In genomic region chr11:70730427-70731038, GRCm38 (mm10) we compare ENCODE assay signal across 13 mouse cellular contexts. TPM values are rescaled to one million over a fixed set of nuclear protein-coding genes. Genes with fewer than 3 reads are reported as not detected.
DNase-seq lines count a peak whose midpoint lies in the region; ATAC-seq and TF ChIP-seq lines count a peak whose summit lies in the region.
"Had no signal": no experiment of that assay in that cellular context is flagged by ENCODE, and none has a peak within 500 bp of the region (broad histone marks: within the 10 kb centered on the region; RNA-seq: fewer than 3 reads in every experiment).

No protein-coding gene starts in this region.

- no peaks in the 10 kb centered on the region for H3K27me3 ChIP-seq in forebrain, postnatal 0 days (ENCODE audit: insufficient read depth, low read length)
- H3K27me3 ChIP-seq in forebrain, embryonic 10.5 days (ENCODE audit: poor library complexity, severe bottlenecking) = no peaks in the 10 kb centered on the region
- H3K27me3 ChIP-seq in midbrain, postnatal 0 days (ENCODE audit: insufficient read depth, low read length) = no peaks in the 10 kb centered on the region
- H3K27me3 ChIP-seq in midbrain, embryonic 11.5 days (ENCODE audit: control insufficient read depth, insufficient read depth, low read length) = no peaks in the 10 kb centered on the region
- H3K27me3 ChIP-seq: forebrain, embryonic 12.5 days; limb, embryonic 15.5 days had no signal

- no peaks in the 10 kb centered on the region for H3K9me3 ChIP-seq in forebrain, postnatal 0 days (ENCODE audit: low read length)
- no peaks in the 10 kb centered on the region for H3K9me3 ChIP-seq in forebrain, embryonic 10.5 days
- H3K9me3 ChIP-seq in midbrain, postnatal 0 days (ENCODE audit: low read length) = no peaks in the 10 kb centered on the region
- no peaks in the 10 kb centered on the region for H3K9me3 ChIP-seq in midbrain, embryonic 11.5 days (ENCODE audit: control insufficient read depth, low read length)
- H3K9me3 ChIP-seq: forebrain, embryonic 12.5 days; limb, embryonic 15.5 days had no signal

- no peak for ATAC-seq in forebrain, postnatal 0 days
- ATAC-seq in midbrain, postnatal 0 days (ENCODE audit: low FRiP score) = no peak
- no peak for ATAC-seq in midbrain, embryonic 11.5 days (ENCODE audit: low FRiP score)
- ATAC-seq in cerebellum, adult (ENCODE audit: insufficient number of reproducible peaks, low FRiP score, low TSS enrichment) = no peak

- no peak for DNase-seq in forebrain, postnatal 0 days
- no peak for DNase-seq in forebrain, embryonic 10.5 days (ENCODE audit: extremely low spot score, low spot score)
- DNase-seq in midbrain, postnatal 0 days (ENCODE audit: low spot score) = no peak
- DNase-seq in midbrain, embryonic 11.5 days (ENCODE audit: low spot score, missing footprints) = no peak
- peak; percentile 67 to 77 for DNase-seq in kidney, postnatal 36 days
- DNase-seq in urinary bladder, postnatal 10 days (ENCODE audit: low spot score) = no peak
- no peak for DNase-seq in cerebellum, adult 9-10 months
- DNase-seq: embryo, embryonic 11 days; heart, postnatal 14 days; thymus, postnatal 4 days had no signal

- H3K9ac ChIP-seq in forebrain, postnatal 0 days = no peak overlapping the region
- no peak overlapping the region for H3K9ac ChIP-seq in midbrain, postnatal 0 days (replicated peaks; ENCODE audit: low read length, poor library complexity, severe bottlenecking)
- no peak overlapping the region for H3K9ac ChIP-seq in midbrain, embryonic 11.5 days (ENCODE audit: low read length)
- H3K9ac ChIP-seq: forebrain, embryonic 12.5 days; limb, embryonic 15.5 days had no signal

- no peak for TF ChIP-seq CTCF in forebrain, postnatal 0 days (IDR thresholded peaks at IDR 0.05; ENCODE audit: low read depth)
- no peak for TF ChIP-seq CTCF in midbrain, postnatal 0 days (IDR thresholded peaks at IDR 0.05)

- peaks cover 34% of the 10 kb centered on the region for H3K36me3 ChIP-seq in forebrain, postnatal 0 days (ENCODE audit: insufficient read depth)
- peaks cover 41% of the 10 kb centered on the region for H3K36me3 ChIP-seq in forebrain, embryonic 10.5 days (replicated peaks)
- H3K36me3 ChIP-seq in midbrain, postnatal 0 days (ENCODE audit: insufficient read depth, low read length) = peaks cover 36% of the 10 kb centered on the region
- peaks cover 13% of the 10 kb centered on the region for H3K36me3 ChIP-seq in midbrain, embryonic 11.5 days (ENCODE audit: control insufficient read depth, insufficient read depth, low read length)

- 0 out of 2 replicates have a peak overlapping the region, but pooled peaks have one; percentile 16 for H3K27ac ChIP-seq in forebrain, postnatal 0 days (ENCODE audit: low read depth, low read length)
- no peak overlapping the region for H3K27ac ChIP-seq in forebrain, embryonic 10.5 days
- peak overlapping the region; percentile 27; the same call in 1 of the 2 replicates for H3K27ac ChIP-seq in midbrain, postnatal 0 days (ENCODE audit: low read depth, low read length)
- H3K27ac ChIP-seq in midbrain, embryonic 11.5 days (ENCODE audit: low read depth, low read length) = no peak overlapping the region
- H3K27ac ChIP-seq: forebrain, embryonic 12.5 days; limb, embryonic 15.5 days had no signal

- H3K4me3 ChIP-seq in forebrain, postnatal 0 days (ENCODE audit: low read depth, low read length) = no peak overlapping the region
- H3K4me3 ChIP-seq in forebrain, embryonic 10.5 days = no peak overlapping the region
- no peak overlapping the region for H3K4me3 ChIP-seq in midbrain, postnatal 0 days (ENCODE audit: low read depth, low read length)
- H3K4me3 ChIP-seq in midbrain, embryonic 11.5 days (ENCODE audit: low read depth, low read length) = no peak overlapping the region
- H3K4me3 ChIP-seq: forebrain, embryonic 12.5 days; limb, embryonic 15.5 days had no signal

- no peaks in the 10 kb centered on the region for H3K4me1 ChIP-seq in forebrain, postnatal 0 days (ENCODE audit: insufficient read depth)
- no peaks in the 10 kb centered on the region for H3K4me1 ChIP-seq in forebrain, embryonic 10.5 days
- no peaks in the 10 kb centered on the region for H3K4me1 ChIP-seq in midbrain, postnatal 0 days (ENCODE audit: insufficient read depth, low read length)
- H3K4me1 ChIP-seq in midbrain, embryonic 11.5 days (ENCODE audit: control insufficient read depth, insufficient read depth, low read length) = no peaks in the 10 kb centered on the region
- H3K4me1 ChIP-seq: forebrain, embryonic 12.5 days; limb, embryonic 15.5 days had no signal

- WGBS in forebrain, postnatal 0 days = 82% methylated on average over 9 of the region's 9 CpGs
- 85% methylated on average over 9 of the region's 9 CpGs for WGBS in forebrain, embryonic 10.5 days
- 80% methylated on average over 9 of the region's 9 CpGs for WGBS in midbrain, postnatal 0 days
- 88% methylated on average over 9 of the region's 9 CpGs for WGBS in midbrain, embryonic 11.5 days

- no peak overlapping the region for H3K4me2 ChIP-seq in forebrain, postnatal 0 days (ENCODE audit: low read depth)
- H3K4me2 ChIP-seq in midbrain, postnatal 0 days (ENCODE audit: low read depth, low read length, poor library complexity, severe bottlenecking) = no peak overlapping the region
- no peak overlapping the region for H3K4me2 ChIP-seq in midbrain, embryonic 11.5 days
- H3K4me2 ChIP-seq: forebrain, embryonic 12.5 days; limb, embryonic 15.5 days had no signal

RNA-seq across cellular contexts. Expression of gene Kif1c, which starts 30.2 kb away (rescaled TPM):
- 16.8 and 25.9 TPM in 2 replicates for total RNA-seq in forebrain, postnatal 0 days (2014; rRNA removed)
- 1.1 and 1.2 TPM in 2 replicates for polyA plus RNA-seq in forebrain, postnatal 0 days (2015; fragmentation: Nextera tagmentation; extraction: Ambion mirVana)
- 1.5 and 1.8 TPM in 2 replicates for polyA plus RNA-seq in forebrain, embryonic 10.5 days (2016; fragmentation: Nextera tagmentation; extraction: Ambion mirVana)
- 30.9 and 31.7 TPM in 2 replicates for total RNA-seq in midbrain, postnatal 0 days (2014; rRNA removed)
- polyA plus RNA-seq in midbrain, postnatal 0 days (2015; fragmentation: Nextera tagmentation; extraction: Ambion mirVana) = 1.6 and 1.9 TPM in 2 replicates
- 6.1 and 7.1 TPM in 2 replicates for polyA plus RNA-seq in midbrain, embryonic 11.5 days (2014; fragmentation: Nextera tagmentation; extraction: Ambion mirVana)

RNA-seq across cellular contexts. Expression of gene Inca1, which starts 30.6 kb away (rescaled TPM):
- 0.62 and 0.69 TPM in 2 replicates for total RNA-seq in forebrain, postnatal 0 days (2014; rRNA removed)
- polyA plus RNA-seq in forebrain, postnatal 0 days (2015; fragmentation: Nextera tagmentation; extraction: Ambion mirVana) = 1.5 and 2.1 TPM in 2 replicates
- polyA plus RNA-seq in forebrain, embryonic 10.5 days (2016; fragmentation: Nextera tagmentation; extraction: Ambion mirVana) = 0.63 and 1.1 TPM in 2 replicates
- total RNA-seq in midbrain, postnatal 0 days (2014; rRNA removed) = 1.7 and 4.8 TPM in 2 replicates
- polyA plus RNA-seq in midbrain, postnatal 0 days (2015; fragmentation: Nextera tagmentation; extraction: Ambion mirVana) = 2.1 and 2.2 TPM in 2 replicates
- 1.3 TPM in 2 replicates for polyA plus RNA-seq in midbrain, embryonic 11.5 days (2014; fragmentation: Nextera tagmentation; extraction: Ambion mirVana)

RNA-seq across cellular contexts. Expression of gene Zfp3, which starts 33.5 kb away (rescaled TPM):
- 13.4 and 14.8 TPM in 2 replicates for total RNA-seq in forebrain, postnatal 0 days (2014; rRNA removed)
- 13.5 and 15.1 TPM in 2 replicates for polyA plus RNA-seq in forebrain, postnatal 0 days (2015; fragmentation: Nextera tagmentation; extraction: Ambion mirVana)
- 7.4 and 7.5 TPM in 2 replicates for polyA plus RNA-seq in forebrain, embryonic 10.5 days (2016; fragmentation: Nextera tagmentation; extraction: Ambion mirVana)
- total RNA-seq in midbrain, postnatal 0 days (2014; rRNA removed) = 8.7 and 10.0 TPM in 2 replicates
- 9.7 and 10.3 TPM in 2 replicates for polyA plus RNA-seq in midbrain, postnatal 0 days (2015; fragmentation: Nextera tagmentation; extraction: Ambion mirVana)
- polyA plus RNA-seq in midbrain, embryonic 11.5 days (2014; fragmentation: Nextera tagmentation; extraction: Ambion mirVana) = 10.2 and 11.0 TPM in 2 replicates

RNA-seq across cellular contexts. Expression of gene Camta2, which starts 42.6 kb away (rescaled TPM):
- 12.8 and 17.3 TPM in 2 replicates for total RNA-seq in forebrain, postnatal 0 days (2014; rRNA removed)
- 11.1 and 17.7 TPM in 2 replicates for polyA plus RNA-seq in forebrain, postnatal 0 days (2015; fragmentation: Nextera tagmentation; extraction: Ambion mirVana)
- polyA plus RNA-seq in forebrain, embryonic 10.5 days (2016; fragmentation: Nextera tagmentation; extraction: Ambion mirVana) = 7.4 and 9.1 TPM in 2 replicates
- 20.3 and 24.0 TPM in 2 replicates for total RNA-seq in midbrain, postnatal 0 days (2014; rRNA removed)
- 23.6 and 24.5 TPM in 2 replicates for polyA plus RNA-seq in midbrain, postnatal 0 days (2015; fragmentation: Nextera tagmentation; extraction: Ambion mirVana)
- polyA plus RNA-seq in midbrain, embryonic 11.5 days (2014; fragmentation: Nextera tagmentation; extraction: Ambion mirVana) = 6.6 and 6.7 TPM in 2 replicates

Comparison
In these comparisons a context has a peak if more than half of its experiments do, and no peak if none do; other contexts are left out.
1. H3K27ac ChIP-seq: peak in forebrain, postnatal 0 days (single experiment) and midbrain, postnatal 0 days (single experiment); none in forebrain, embryonic 10.5 days (single experiment) and midbrain, embryonic 11.5 days (single experiment).
2. DNase-seq: peak in kidney, postnatal 36 days (2 of 2); none in forebrain, postnatal 0 days (single experiment), forebrain, embryonic 10.5 days (single experiment), midbrain, postnatal 0 days (single experiment), midbrain, embryonic 11.5 days (single experiment), urinary bladder, postnatal 10 days (single experiment) and cerebellum, adult 9-10 months (single experiment).